Mouse (Mus musculus): ENCODE results near the gene Aoah. TPM values are rescaled to one million over a fixed set of nuclear protein-coding genes. Genes with fewer than 3 reads are reported as not detected.

Aoah gene
- polyA plus RNA-seq, 1 experiment from 2014 or later, result 0.68 TPM

DNA sequence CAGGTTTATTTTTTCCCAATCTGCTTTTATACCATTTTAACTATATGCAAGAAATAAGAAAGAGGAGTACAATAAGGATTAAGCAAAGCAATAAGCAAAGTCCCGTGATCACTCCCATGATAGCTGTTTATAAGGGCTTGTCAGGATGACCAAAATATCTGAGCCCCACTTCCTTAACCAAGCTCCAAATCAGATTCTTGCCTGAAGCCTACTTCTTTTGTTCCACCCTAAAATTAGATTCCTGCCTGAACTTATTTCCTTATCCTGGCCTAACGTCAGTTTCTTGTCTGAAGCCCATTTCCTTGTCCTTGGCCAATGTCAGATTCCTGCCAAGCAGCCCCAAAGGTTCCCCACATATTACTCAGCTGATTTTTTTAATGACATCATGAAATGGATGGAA lies 288.8 kb downstream of the Aoah start:
- Histone ChIP-seq H3K4me1 (no peaks in the 10 kb centered on the region), H3K9ac (no peak overlapping the region), H3K4me2 (no peak overlapping the region), H3K27me3 (replicated peaks) (no peaks in the 10 kb centered on the region), H3K36me3 (no peaks in the 10 kb centered on the region), H3K27ac (replicated peaks) (no peak overlapping the region), H3K4me3 (no peak overlapping the region), H3K9me3 (no peaks in the 10 kb centered on the region)
- ATAC-seq (ENCODE audit: extremely low read depth, insufficient number of reproducible peaks, low FRiP score, low TSS enrichment), result no peak
- 46% methylated on average over 2 of the region's 2 CpGs for WGBS
